Mouse (Mus musculus) brain, adult 2 months (tissue): Measurements from ENCODE around the gene Atp6v0a4.

Source experiments
- DNase-seq: peaks from one replicate; pipeline ENCODE4 v3.0.0; 2011; ENCODE audit warnings: low read depth, low spot score

The Atp6v0a4 gene

GRCm38 (mm10) chr6:38007459-38007858 is 116.9 kb downstream of the Atp6v0a4 start:
- peak; percentile 88 for DNase-seq
